Mouse (Mus musculus): Measurements from ENCODE around the gene Slc17a4. TPM values are rescaled to one million over a fixed set of nuclear protein-coding genes. Genes with fewer than 3 reads are reported as not detected.

The Slc17a4 gene
- total and polyA plus RNA-seq, 3 experiments = 0.08 to 0.43 (median 0.14) TPM

DNA sequence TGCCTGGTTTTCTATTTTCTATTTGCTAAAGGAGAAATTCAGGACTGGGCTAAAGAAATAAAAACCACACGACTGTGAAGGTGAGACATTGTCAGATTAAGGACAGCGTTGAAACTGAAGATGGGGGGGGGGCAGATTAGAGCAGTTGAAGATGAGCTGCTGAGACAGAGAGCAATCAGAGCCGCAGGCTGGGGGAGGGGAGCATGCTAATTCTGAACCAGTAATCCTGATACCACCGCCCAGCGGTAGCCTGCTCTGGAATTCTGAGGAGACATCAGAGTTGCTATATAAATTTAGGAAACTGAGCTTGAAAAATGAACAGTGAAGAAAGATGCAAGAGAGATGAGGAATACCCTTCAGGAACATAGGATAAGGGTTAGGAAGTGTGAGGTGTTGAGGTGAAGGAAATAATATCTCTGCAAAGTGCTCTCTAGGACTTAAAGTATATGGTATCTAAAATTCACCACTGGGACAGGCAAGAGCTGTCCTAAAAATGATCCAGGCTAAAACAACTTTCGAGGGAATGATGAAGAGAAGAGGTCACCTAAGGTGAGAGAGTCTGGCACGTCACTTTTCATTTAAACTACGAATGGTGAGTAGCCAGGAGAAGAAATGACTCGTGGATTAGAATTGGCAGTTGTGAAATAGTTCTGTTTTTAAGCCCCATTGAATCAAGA lies 22.1 kb downstream of the Slc17a4 start:
- DNase-seq = no peak

GRCm38 (mm10) chr13:23889011-23889605 lies 25.7 kb downstream of the Slc17a4 start:
- peak; percentile 19 for DNase-seq

DNA sequence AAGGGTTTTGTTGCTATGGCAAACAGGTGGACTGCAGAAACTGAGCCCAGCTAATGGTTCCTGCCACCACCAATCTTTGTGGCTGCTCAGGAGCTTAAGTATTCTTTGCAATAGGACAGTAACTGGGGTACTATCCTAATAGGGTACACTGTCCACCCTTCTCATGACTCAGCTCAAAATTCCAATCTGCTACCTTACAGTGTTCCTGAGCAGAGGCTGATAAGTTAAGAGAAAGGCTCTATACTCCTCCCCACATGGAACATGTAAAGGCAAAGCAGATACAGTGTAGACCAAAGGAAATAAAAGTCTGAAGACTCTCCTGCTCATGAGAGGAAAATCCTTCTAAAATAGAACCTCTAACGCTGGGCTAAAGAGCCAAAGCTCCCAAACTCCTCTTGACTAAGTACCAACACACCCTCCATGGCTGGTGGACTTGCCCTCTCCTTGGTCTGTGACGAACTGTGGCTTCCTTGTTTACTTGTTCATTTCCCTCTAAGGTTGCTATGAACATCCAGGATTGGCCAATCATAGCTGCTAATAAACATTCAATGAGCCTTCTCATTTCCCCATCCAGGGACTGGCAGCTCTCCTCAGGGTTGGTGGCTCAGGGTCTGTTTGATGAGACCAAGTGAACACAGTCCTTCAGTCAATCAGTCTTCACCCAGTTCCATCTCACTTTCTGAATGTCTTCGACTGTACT lies 27.6 kb downstream of the Slc17a4 start:
- DNase-seq = no peak

DNA sequence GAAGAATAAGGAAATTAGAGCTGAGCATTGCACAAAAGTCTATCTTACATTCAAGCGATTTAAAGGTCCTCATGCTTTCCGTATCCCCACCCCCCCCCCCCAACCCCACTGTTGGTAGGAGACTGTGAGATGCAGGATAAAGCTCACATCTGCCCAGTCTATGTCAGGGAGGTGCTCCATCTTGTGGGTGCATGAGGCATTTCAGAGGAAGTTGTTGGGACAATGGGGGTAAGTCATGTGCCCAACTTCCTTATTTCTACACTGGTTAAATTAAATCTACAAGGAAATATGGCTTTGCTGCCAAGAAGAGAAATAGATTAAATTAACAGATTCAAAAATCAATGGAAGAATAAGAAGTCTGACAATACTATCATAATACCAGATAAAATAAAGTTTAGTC lies 29.3 kb downstream of the Slc17a4 start:
- peak; percentile 17 for DNase-seq

- no peak for DNase-seq
Observed at GRCm38 (mm10) chr13:23879636-23880035, 35.2 kb downstream of the Slc17a4 start.

GRCm38 (mm10) chr13:23879106-23879505 lies 35.7 kb downstream of the Slc17a4 start:
- DNase-seq = no peak

DNA sequence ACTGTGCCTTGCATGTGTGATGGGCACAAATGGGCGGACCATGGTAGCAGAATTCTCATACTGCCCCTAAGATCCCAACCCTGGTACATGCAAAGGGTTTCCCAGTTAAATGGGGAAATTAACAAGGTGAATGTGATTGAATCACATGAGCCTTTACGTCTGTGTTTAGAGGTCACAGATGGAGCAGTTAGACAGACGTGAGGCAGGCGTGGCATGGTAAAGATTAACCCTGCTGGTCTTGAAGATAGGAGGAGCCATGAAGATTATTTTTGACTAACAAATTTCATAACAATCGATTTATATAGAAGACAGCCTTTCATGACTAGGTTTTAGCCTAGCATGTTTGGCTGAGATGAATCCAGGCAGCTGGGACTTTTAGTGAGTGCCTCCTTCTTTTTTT lies 41.7 kb downstream of the Slc17a4 start:
- DNase-seq = no peak

GRCm38 (mm10) chr13:23869996-23870395 lies 44.8 kb downstream of the Slc17a4 start:
- DNase-seq = no peak

GRCm38 (mm10) chr13:23868790-23869533 lies 45.8 kb downstream of the Slc17a4 start:
- DNase-seq = no peak

- DNase-seq = no peak
Observed at GRCm38 (mm10) chr13:23867405-23867804, 47.4 kb downstream of the Slc17a4 start, which contains the start of gene Slc17a1. Slc17a1 (plus strand) TSS chr13:23867750.

- DNase-seq = no peak
Observed at GRCm38 (mm10) chr13:23867000-23867399, 47.8 kb downstream of the Slc17a4 start.

DNA sequence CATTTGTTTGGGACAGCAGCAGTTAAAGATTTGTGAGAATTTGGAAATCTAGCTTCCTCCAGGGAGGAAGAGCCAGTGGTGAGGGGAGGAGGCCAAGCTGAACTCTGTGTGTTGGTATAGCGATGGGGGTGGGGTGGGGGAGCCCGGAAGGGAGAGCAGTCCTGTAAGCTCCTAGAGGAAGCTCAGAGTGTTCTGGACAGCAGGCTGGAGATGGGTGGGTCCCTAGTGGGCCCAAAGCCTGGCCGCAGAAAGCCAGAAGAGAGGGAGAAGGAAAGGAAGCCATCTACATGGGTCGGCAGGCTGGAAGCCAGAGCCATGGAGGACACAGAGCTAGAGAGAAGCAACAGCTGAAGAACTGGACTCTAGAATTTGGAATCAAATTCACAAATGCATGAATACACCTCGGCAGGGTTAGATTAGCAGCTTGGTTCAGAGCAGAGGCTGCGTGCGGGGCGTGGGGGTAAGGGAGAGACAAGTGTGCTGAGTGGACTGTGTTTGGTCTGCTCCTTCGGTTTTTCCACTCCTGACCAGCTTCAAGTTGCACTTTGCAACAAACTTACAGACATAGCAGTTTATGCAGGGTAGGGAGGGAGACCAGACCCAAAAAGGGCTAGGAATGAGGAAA lies 48.6 kb downstream of the Slc17a4 start:
- DNase-seq = no peak

GRCm38 (mm10) chr13:23864711-23865110 lies 50.1 kb downstream of the Slc17a4 start:
- no peak for DNase-seq

DNA sequence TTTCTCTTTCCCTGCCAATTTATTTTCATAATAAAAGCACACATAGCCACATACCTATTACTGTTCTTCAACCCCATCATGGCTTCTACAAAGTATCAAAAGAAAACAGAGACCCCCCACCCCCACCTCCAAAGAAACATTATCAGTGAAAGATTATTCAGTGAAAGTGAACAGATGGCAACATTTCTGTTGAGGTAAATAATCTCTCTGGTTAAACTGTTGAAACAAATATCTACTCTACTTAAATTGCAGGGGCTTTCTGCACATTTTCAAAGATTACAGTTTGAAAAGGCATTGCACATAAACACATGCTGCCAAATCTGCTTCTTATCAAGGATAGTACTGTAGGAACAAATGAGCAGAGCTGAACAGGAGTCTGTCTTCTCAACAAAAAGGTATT lies 53.0 kb downstream of the Slc17a4 start:
- DNase-seq = no peak

DNA sequence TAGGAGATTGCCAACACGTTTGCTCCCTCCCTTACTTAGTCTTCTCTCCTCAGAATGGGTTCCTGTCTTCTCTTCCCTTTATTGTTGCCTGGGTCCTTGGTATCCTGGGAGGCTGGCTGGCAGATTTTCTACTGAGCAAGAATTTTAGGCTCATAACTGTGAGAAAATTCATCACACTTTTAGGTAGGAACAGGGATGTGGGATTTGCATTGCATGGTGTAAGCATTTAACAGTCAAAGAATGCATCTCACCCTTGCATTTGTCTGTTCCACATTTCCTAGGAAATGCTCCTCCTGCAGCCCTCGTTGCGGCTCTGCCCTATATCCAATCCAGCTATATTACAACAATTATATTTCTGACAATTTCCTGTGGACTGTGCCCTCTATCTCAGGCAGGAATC lies 58.4 kb downstream of the Slc17a4 start:
- DNase-seq = no peak

- DNase-seq = no peak
Observed at GRCm38 (mm10) chr13:23849299-23849698, 65.5 kb downstream of the Slc17a4 start.

Small RNA genes lying within 50 kb of the gene (microRNA-seq; reads per million reads assigned to microRNA genes)
- gene Gm44344 = 0 reads per million in 2 experiments

Other genes starting within 250 kb of the Slc17a4 start
- 1 to 10 TPM; 2.0 to 2.5 TPM for gene Hist1h2ac, start 231.1 kb downstream of the Slc17a4 start, total RNA-seq (2021)
- 0.34 and 0.87 TPM in 2 replicates for gene Hist1h2ac, start 231.1 kb downstream of the Slc17a4 start, polyA plus RNA-seq (2012; rRNA removed)
- 100 to 1,000 TPM; 143 to 210 TPM for gene Hist1h2bc, start 230.8 kb downstream of the Slc17a4 start, total RNA-seq (2021)
- 308 and 343 TPM in 2 replicates for gene Hist1h2bc, start 230.8 kb downstream of the Slc17a4 start, polyA plus RNA-seq (2012; rRNA removed)
- gene Hist1h1t, start 219.2 kb downstream of the Slc17a4 start, total RNA-seq (2021) = not detected
- not detected in 2 replicates for gene Hist1h1t, start 219.2 kb downstream of the Slc17a4 start, polyA plus RNA-seq (2012; rRNA removed)
- gene Hist1h4c, start 216.6 kb downstream of the Slc17a4 start, total RNA-seq (2021) = 10 to 100 TPM; 70.2 to 84.7 TPM
- 1.7 and 2.8 TPM in 2 replicates for gene Hist1h4c, start 216.6 kb downstream of the Slc17a4 start, polyA plus RNA-seq (2012; rRNA removed)
- 10 to 100 TPM; 22.3 to 33.0 TPM for gene Hfe, start 204.2 kb downstream of the Slc17a4 start, total RNA-seq (2021)
- 27.9 and 30.3 TPM in 2 replicates for gene Hfe, start 204.2 kb downstream of the Slc17a4 start, polyA plus RNA-seq (2012; rRNA removed)
- 100 to 1,000 TPM; 168 to 270 TPM for gene Hist1h1c, start 176.2 kb downstream of the Slc17a4 start, total RNA-seq (2021)
- gene Hist1h1c, start 176.2 kb downstream of the Slc17a4 start, polyA plus RNA-seq (2012; rRNA removed) = 32.9 and 41.2 TPM in 2 replicates
- 10 to 100 TPM in 1 of 2 experiments, 1 to 10 TPM in 1; 4.6 to 14.7 TPM for gene Hist1h3c, start 169.4 kb downstream of the Slc17a4 start, total RNA-seq (2021)
- 4.9 and 6.7 TPM in 2 replicates for gene Hist1h3c, start 169.4 kb downstream of the Slc17a4 start, polyA plus RNA-seq (2012; rRNA removed)
- gene Hist1h2bb, start 168.3 kb downstream of the Slc17a4 start, total RNA-seq (2021) = 10 to 100 TPM; 17.1 TPM
- 4.2 and 5.6 TPM in 2 replicates for gene Hist1h2bb, start 168.3 kb downstream of the Slc17a4 start, polyA plus RNA-seq (2012; rRNA removed)
- 10 to 100 TPM; 25.7 to 26.0 TPM for gene Hist1h2ab, start 163.9 kb downstream of the Slc17a4 start, total RNA-seq (2021)
- 1.6 and 4.1 TPM in 2 replicates for gene Hist1h2ab, start 163.9 kb downstream of the Slc17a4 start, polyA plus RNA-seq (2012; rRNA removed)
- 10 to 100 TPM; 25.0 to 32.1 TPM for gene Hist1h3b, start 162.7 kb downstream of the Slc17a4 start, total RNA-seq (2021)
- 2.5 and 3.2 TPM in 2 replicates for gene Hist1h3b, start 162.7 kb downstream of the Slc17a4 start, polyA plus RNA-seq (2012; rRNA removed)
- gene Hist1h4b, start 158.0 kb downstream of the Slc17a4 start, total RNA-seq (2021) = 10 to 100 TPM; 64.3 to 65.2 TPM
- gene Hist1h4b, start 158.0 kb downstream of the Slc17a4 start, polyA plus RNA-seq (2012; rRNA removed) = 2.4 and 3.9 TPM in 2 replicates
- gene Hist1h4a, start 153.8 kb downstream of the Slc17a4 start, total RNA-seq (2021) = 10 to 100 TPM; 21.1 to 26.3 TPM
- gene Hist1h4a, start 153.8 kb downstream of the Slc17a4 start, polyA plus RNA-seq (2012; rRNA removed) = 0.36 and 2.1 TPM in 2 replicates
- gene Hist1h3a, start 152.6 kb downstream of the Slc17a4 start, total RNA-seq (2021) = 10 to 100 TPM; 32.5 to 35.7 TPM
- 4.2 and 6.6 TPM in 2 replicates for gene Hist1h3a, start 152.6 kb downstream of the Slc17a4 start, polyA plus RNA-seq (2012; rRNA removed)
- 10 to 100 TPM; 11.0 to 19.6 TPM for gene Hist1h1a, start 151.3 kb downstream of the Slc17a4 start, total RNA-seq (2021)
- 0.21 and 0.25 TPM in 2 replicates for gene Hist1h1a, start 151.3 kb downstream of the Slc17a4 start, polyA plus RNA-seq (2012; rRNA removed)
- under 1 TPM in 1 of 2 experiments, not detected in 1; 0.43 TPM for gene Trim38, start 145.1 kb downstream of the Slc17a4 start, total RNA-seq (2021)
- not detected in 2 replicates for gene Trim38, start 145.1 kb downstream of the Slc17a4 start, polyA plus RNA-seq (2012; rRNA removed)
- gene Slc17a2, start 108.0 kb downstream of the Slc17a4 start, total RNA-seq (2021) = under 1 TPM in 1 of 2 experiments, not detected in 1; 0.20 TPM
- 0.07 TPM in 1 of 2 replicates, not detected in the other for gene Slc17a2, start 108.0 kb downstream of the Slc17a4 start, polyA plus RNA-seq (2012; rRNA removed)
- 1 to 10 TPM in 1 of 2 experiments, under 1 TPM in 1; 0.35 to 1.6 TPM for gene Slc17a3, start 75.6 kb downstream of the Slc17a4 start, total RNA-seq (2021)
- gene Slc17a3, start 75.6 kb downstream of the Slc17a4 start, polyA plus RNA-seq (2012; rRNA removed) = 0.20 TPM in 1 of 2 replicates, not detected in the other
- under 1 TPM in 1 of 2 experiments, not detected in 1; 0.24 TPM for gene Slc17a1, start 47.3 kb downstream of the Slc17a4 start, total RNA-seq (2021)
- gene Slc17a1, start 47.3 kb downstream of the Slc17a4 start, polyA plus RNA-seq (2012; rRNA removed) = not detected in 2 replicates
- gene Hist1h2ba, start 19.1 kb upstream of the Slc17a4 start, total RNA-seq (2021) = not detected
- not detected in 2 replicates for gene Hist1h2ba, start 19.1 kb upstream of the Slc17a4 start, polyA plus RNA-seq (2012; rRNA removed)
- gene Hist1h2aa, start 19.5 kb upstream of the Slc17a4 start, total RNA-seq (2021) = not detected
- gene Hist1h2aa, start 19.5 kb upstream of the Slc17a4 start, polyA plus RNA-seq (2012; rRNA removed) = not detected in 2 replicates
- 1 to 10 TPM; 1.8 to 4.6 TPM for gene Scgn, start 76.2 kb upstream of the Slc17a4 start, total RNA-seq (2021)
- gene Scgn, start 76.2 kb upstream of the Slc17a4 start, polyA plus RNA-seq (2012; rRNA removed) = 0.66 and 0.73 TPM in 2 replicates

Data from adrenal gland, adult 2 months (tissue).